Mouse (Mus musculus) kidney, postnatal 0 days (tissue): Measurements from ENCODE around the gene Treml2. TPM values are rescaled to one million over a fixed set of nuclear protein-coding genes. Genes with fewer than 3 reads are reported as not detected.
"Not testable (repeated sequence)": the region's sequence is repeated elsewhere in the genome, so short reads cannot be mapped to it uniquely, and the experiment has no call there.

Source experiments
- ATAC-seq: fragments of 200-750 bp; cut with Nextera tagmentation; replicated peaks from 2 replicates; pipeline ENCODE4 v1.8.0; 2017; ENCODE audit warnings: low read depth, moderate number of reproducible peaks, moderate TSS enrichment, moderate library complexity; ENCODE audit not compliant: low FRiP score
- DNase-seq: peaks from one replicate; pipeline ENCODE4 v3.0.0-alpha.2; 2016; ENCODE audit warnings: low spot score
- H3K27ac ChIP-seq: fragments of 300-500 bp; sonication (generic); 2 replicates; pipeline ENCODE4 v1.5.1; 2014; ENCODE audit warnings: mild to moderate bottlenecking
- H3K27me3 ChIP-seq: fragments of 300-500 bp; sonication (generic); 2 replicates; pipeline ENCODE4 v1.6.1; 2014; ENCODE audit warnings: low read length, mixed read lengths; ENCODE audit not compliant: insufficient read depth
- H3K36me3 ChIP-seq: fragments of 300-500 bp; sonication (generic); 2 replicates; pipeline ENCODE4 v1.6.1; 2014; ENCODE audit warnings: low read length, mixed read lengths; ENCODE audit not compliant: insufficient read depth
- H3K4me1 ChIP-seq: fragments of 300-500 bp; sonication (generic); replicated peaks from 2 replicates; pipeline ENCODE4 v1.6.1; 2014; ENCODE audit warnings: antibody characterized with exemption, low read length, mixed read lengths; ENCODE audit not compliant: insufficient read depth
- H3K4me2 ChIP-seq: fragments of 300-500 bp; sonication (generic); 2 replicates; pipeline ENCODE4 v1.6.1; 2014; ENCODE audit warnings: mild to moderate bottlenecking, low read length, moderate library complexity, mixed read lengths
- H3K4me3 ChIP-seq: fragments of 300-500 bp; sonication (generic); replicated peaks from 2 replicates; pipeline ENCODE4 v1.5.1; 2014; ENCODE audit warnings: low read depth, low read length
- H3K9ac ChIP-seq: fragments of 300-500 bp; sonication (generic); 2 replicates; pipeline ENCODE4 v1.6.1; 2014; ENCODE audit warnings: low read depth, low read length
- H3K9me3 ChIP-seq: fragments of 300-500 bp; sonication (generic); replicated peaks from 2 replicates; pipeline ENCODE4 v1.6.1; 2016; ENCODE audit warnings: low read length, inconsistent platforms, mixed read lengths
- CTCF ChIP-seq: IDR thresholded peaks from 2 replicates; pipeline ENCODE4 v1.5.1; 2016; ENCODE audit warnings: antibody characterized with exemption, low read depth, mild to moderate bottlenecking, moderate library complexity
- WGBS: fragments of 180-500 bp; shearing (Covaris S2); extraction: QIAGEN DNeasy Blood & Tissue Kit; methylation state at CpG from one replicate; pipeline ENCODE4 v1.1.7; 2014; 5-methylcytosine and 5-hydroxymethylcytosine counted together
- polyA plus RNA-seq: library from polyadenylated mRNA; unstranded; fragments of >200 nt; fragmentation: Nextera tagmentation; extraction: Ambion mirVana; gene quantifications from 2 replicates; pipeline ENCODE4 v1.2.1, GENCODE M21; 2015

Treml2 gene
- polyA plus RNA-seq, 1 experiment from 2014 or later, result 0.11 TPM

DNA sequence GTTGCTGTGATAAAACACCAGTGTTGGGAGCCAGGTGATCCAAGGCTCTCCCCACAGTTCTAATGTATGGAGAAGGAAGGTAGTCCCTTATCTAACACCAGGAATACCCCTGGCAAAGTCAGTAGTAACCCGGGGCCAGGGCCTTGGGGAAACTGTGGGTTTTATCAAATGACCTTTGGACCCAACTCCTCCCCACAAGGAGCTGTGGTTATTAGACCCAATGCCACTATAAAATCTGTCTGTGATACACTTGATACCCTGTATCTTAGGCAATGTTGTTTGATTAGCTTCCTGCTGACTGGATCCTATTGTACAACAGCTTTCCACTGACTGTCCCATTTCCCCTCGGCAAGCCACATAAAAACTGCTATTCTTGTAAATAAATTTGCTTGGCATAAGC, 12.8 kb downstream of the Treml2 start:
- H3K9ac ChIP-seq, result no peak overlapping the region
- no peak for TF ChIP-seq CTCF
- H3K9me3 ChIP-seq, result no peaks in the 10 kb centered on the region
- no peaks in the 10 kb centered on the region for H3K36me3 ChIP-seq
- no peaks in the 10 kb centered on the region for H3K4me1 ChIP-seq
- DNase-seq (no peak), ATAC-seq (no peak)
- H3K27me3 ChIP-seq, result no peaks in the 10 kb centered on the region
- no peak overlapping the region for H3K27ac ChIP-seq
- WGBS, result 63% methylated on average over 2 of the region's 2 CpGs
- no peak overlapping the region for H3K4me3 ChIP-seq
- no peak overlapping the region for H3K4me2 ChIP-seq

DNA sequence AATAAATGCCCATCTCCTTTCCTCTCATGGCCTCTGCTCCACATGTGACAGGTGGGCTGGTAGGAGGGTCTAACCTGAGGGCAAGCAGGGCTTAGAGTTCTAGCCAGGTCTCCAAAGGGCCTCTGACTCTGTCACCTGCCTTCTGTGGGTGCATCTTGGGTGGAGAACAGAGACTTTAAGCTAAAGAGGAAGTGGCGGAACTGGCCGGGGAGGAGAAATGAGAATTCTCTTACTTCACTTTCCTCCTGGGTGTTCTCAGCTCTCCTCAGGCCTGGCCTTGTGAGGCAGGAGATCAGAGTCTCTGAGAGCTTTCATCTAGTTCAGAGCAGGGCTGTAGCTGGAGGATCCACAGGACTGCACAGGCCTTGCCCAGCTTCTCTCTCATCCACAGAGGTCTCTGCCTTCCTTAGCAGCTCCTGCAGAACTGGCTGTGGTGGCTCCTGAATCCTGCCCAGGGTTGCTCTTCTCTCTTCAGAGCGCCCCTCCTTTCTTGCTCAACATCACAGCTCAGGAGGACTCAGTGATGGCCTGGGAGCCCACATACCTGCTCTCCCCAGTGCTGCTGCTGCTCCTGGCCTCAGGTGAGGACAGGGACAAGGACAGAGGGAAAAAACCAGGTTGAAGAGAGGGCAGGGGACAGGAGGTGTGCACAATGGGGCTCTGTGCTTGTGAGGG, 16.7 kb downstream of the Treml2 start, which contains the start of gene B430306N03Rik:
Gene B430306N03Rik, plus strand, starts transcription at position 237 of the 675 bp plus-strand sequence.
- H3K4me1 ChIP-seq, H3K4me3 ChIP-seq, H3K9me3 ChIP-seq, H3K27ac ChIP-seq, H3K9ac ChIP-seq, H3K36me3 ChIP-seq, H3K27me3 ChIP-seq, DNase-seq, H3K4me2 ChIP-seq, ATAC-seq: not testable (repeated sequence)
- WGBS, result 84% methylated on average over 3 of the region's 3 CpGs

DNA sequence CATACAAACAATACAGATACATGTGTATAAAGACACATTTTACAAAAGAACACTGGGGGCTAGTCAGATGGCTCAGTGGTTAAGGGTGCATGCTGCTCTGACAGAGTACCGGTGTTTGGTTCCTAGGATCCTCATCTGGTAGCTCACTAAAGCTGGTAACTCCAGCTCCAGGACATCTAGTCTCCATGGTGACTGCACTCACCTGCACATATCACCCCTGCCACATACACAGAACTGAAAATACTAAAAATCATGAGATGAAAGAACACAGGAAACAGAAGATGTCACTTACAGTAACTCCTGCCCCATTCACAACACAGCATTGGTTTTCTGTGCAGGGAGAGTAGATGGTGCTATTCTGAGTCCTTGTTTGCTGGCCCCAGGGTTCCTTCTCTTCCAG, 19.4 kb downstream of the Treml2 start:
- WGBS, result 81% methylated on average over 1 of the region's 1 CpGs
- Histone ChIP-seq H3K4me1 (no peaks in the 10 kb centered on the region), H3K27me3 (no peaks in the 10 kb centered on the region), H3K4me3 (no peak overlapping the region), H3K36me3 (no peaks in the 10 kb centered on the region), H3K9ac (no peak overlapping the region), H3K4me2 (no peak overlapping the region), H3K9me3 (no peaks in the 10 kb centered on the region), H3K27ac (no peak overlapping the region)
- DNase-seq, result no peak
- ATAC-seq, result no peak
- no peak for TF ChIP-seq CTCF

DNA sequence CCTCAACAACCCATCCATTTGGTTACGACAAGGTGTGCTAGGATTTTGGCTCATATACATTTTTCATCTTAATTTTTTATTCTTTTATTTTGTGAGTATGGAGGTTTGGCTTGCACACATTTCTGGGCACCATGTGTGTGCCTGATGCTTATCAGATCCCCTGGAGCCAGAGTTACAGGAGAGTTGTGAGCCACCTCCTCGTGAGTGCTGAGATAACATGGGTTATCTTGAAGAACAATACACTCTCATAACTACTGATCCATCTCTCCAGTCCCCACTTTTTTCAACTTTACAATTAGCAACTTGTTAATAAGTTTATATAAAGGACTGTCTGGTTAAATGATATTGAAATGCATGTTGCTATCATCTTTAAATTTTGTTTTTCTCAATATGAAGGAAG, 22.0 kb downstream of the Treml2 start:
- H3K4me2 ChIP-seq, result no peak overlapping the region
- DNase-seq (no peak), ATAC-seq (no peak)
- no peaks in the 10 kb centered on the region for H3K36me3 ChIP-seq
- TF ChIP-seq CTCF, result no peak
- no peak overlapping the region for H3K4me3 ChIP-seq
- H3K27ac ChIP-seq, result no peak overlapping the region
- H3K4me1 ChIP-seq, result no peaks in the 10 kb centered on the region
- H3K9me3 ChIP-seq, result no peaks in the 10 kb centered on the region
- no peak overlapping the region for H3K9ac ChIP-seq
- no peaks in the 10 kb centered on the region for H3K27me3 ChIP-seq
- 88% methylated on average over 2 of the region's 2 CpGs for WGBS

DNA sequence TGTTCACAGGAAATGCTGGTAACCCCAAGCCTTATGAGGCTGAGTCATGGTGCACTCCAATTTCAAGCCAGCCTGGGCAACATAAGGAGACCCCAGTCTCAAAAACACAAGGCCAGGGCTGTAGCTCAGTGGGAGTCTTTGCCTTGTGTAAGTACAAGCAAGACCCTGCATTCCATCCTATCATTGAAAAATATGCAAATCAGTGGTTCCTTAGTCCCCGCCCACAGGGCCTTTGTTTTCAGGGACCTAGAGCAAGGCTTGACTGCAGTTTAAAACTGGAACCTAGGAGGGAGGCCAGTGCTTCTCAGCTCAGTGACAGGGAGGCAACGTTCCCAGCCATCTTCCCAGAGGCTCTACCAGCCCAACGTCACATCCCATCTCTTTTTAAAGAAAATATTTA, 23.9 kb downstream of the Treml2 start:
- DNase-seq, result no peak
- no peak for TF ChIP-seq CTCF

DNA sequence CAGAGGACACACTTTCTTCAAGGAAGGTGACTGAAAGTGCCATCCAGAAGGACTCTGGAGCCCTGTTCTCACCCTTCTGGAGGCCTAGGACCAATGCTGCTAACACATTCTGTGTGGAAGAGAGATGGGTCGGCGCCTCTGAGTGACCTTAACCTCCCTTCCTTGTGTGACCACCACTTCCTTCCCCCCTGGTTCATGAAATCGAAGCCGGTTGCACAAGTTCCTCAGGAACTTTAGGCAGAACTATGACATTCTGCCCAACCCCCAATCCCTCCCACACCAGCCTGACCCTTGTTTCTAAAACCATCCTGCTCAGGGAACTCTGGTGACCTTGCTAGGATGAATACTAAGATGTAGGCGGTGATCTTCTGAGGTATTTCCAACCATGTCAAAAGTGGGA, 25.0 kb downstream of the Treml2 start:
- H3K4me2 ChIP-seq, result no peak overlapping the region
- H3K4me3 ChIP-seq, result no peak overlapping the region
- no peak for TF ChIP-seq CTCF
- no peak overlapping the region for H3K9ac ChIP-seq
- DNase-seq, result no peak
- no peak overlapping the region for H3K27ac ChIP-seq
- H3K9me3 ChIP-seq, result no peaks in the 10 kb centered on the region
- no peaks in the 10 kb centered on the region for H3K27me3 ChIP-seq
- no peaks in the 10 kb centered on the region for H3K4me1 ChIP-seq
- WGBS, result 79% methylated on average over 5 of the region's 5 CpGs
- ATAC-seq, result no peak
- H3K36me3 ChIP-seq, result no peaks in the 10 kb centered on the region

More for the DNA sequence above, 23.9 kb downstream of the Treml2 start:
- 81% methylated on average over 3 of the region's 3 CpGs for WGBS
- Histone ChIP-seq H3K27ac (no peak overlapping the region), H3K4me2 (no peak overlapping the region), H3K4me1 (no peaks in the 10 kb centered on the region), H3K9me3 (no peaks in the 10 kb centered on the region), H3K36me3 (no peaks in the 10 kb centered on the region), H3K27me3 (no peaks in the 10 kb centered on the region), H3K9ac (no peak overlapping the region), H3K4me3 (no peak overlapping the region)
- no peak for ATAC-seq

DNA sequence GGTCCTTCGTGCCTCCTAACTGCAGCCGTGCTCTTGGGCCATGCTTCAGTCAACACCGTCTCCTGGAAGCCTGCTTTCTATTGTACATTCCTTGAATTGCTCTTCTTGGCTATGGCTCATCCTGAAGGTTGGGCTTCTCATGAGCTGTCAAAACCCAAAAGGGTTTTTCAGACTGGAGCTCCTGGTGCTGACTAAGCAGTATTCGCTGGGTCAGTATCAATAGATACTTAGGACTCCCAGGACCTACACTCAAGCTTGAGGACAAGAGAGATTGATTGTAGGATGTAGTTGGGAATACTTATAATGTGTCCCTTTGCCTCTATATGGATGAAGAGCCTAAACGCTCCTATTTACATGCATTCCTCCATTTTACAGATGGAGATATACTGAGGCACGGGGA, 25.8 kb downstream of the Treml2 start:
- 92% methylated on average over 6 of the region's 6 CpGs for WGBS
- Histone ChIP-seq H3K4me3 (no peak overlapping the region), H3K9ac (no peak overlapping the region), H3K4me2 (no peak overlapping the region), H3K9me3 (no peaks in the 10 kb centered on the region), H3K36me3 (no peaks in the 10 kb centered on the region), H3K4me1 (no peaks in the 10 kb centered on the region), H3K27me3 (no peaks in the 10 kb centered on the region), H3K27ac (no peak overlapping the region)
- DNase-seq, result no peak
- no peak for TF ChIP-seq CTCF
- no peak for ATAC-seq
